18 mouse cellular contexts compared by ENCODE assay signal in genomic region chr1:51125671-51126424, GRCm38 (mm10).
A peak's percentile ranks its signal among the peaks of the same experiment; 100 is the strongest.
DNase-seq lines count a peak whose midpoint lies in the region; ATAC-seq and TF ChIP-seq lines count a peak whose summit lies in the region.
"Had no signal": no experiment of that assay in that cellular context is flagged by ENCODE, and none has a peak within 500 bp of the region (broad histone marks: within the 10 kb centered on the region; RNA-seq: fewer than 3 reads in every experiment).

No protein-coding gene starts in this region.

- no peaks in the 10 kb centered on the region for H3K36me3 ChIP-seq in hindbrain, embryonic 11.5 days (ENCODE audit: control insufficient read depth, insufficient read depth, low read length)
- H3K36me3 ChIP-seq in hindbrain, embryonic 10.5 days: no peaks in the 10 kb centered on the region
- H3K36me3 ChIP-seq in forebrain, embryonic 16.5 days (ENCODE audit: control insufficient read depth, insufficient read depth): no peaks in the 10 kb centered on the region
- no peaks in the 10 kb centered on the region for H3K36me3 ChIP-seq in neural tube, embryonic 13.5 days
- H3K36me3 ChIP-seq: heart, embryonic 12.5 days; limb, embryonic 12.5 days had no signal

- TF ChIP-seq CTCF in layer of hippocampus, adult 2 months (conservative IDR thresholded peaks at IDR 0.05): no peak

- 69% methylated on average over 10 of the region's 10 CpGs for WGBS in hindbrain, embryonic 11.5 days
- 76% methylated on average over 10 of the region's 10 CpGs for WGBS in hindbrain, embryonic 10.5 days
- WGBS in forebrain, embryonic 16.5 days: 17% methylated on average over 10 of the region's 10 CpGs
- WGBS in neural tube, embryonic 13.5 days: 46% methylated on average over 10 of the region's 10 CpGs

- intact Hi-C loops in gastrocnemius, postnatal 36 days (cut with DNase I): no loop called here

- peak; percentile 57 for ATAC-seq in hindbrain, embryonic 11.5 days (ENCODE audit: low FRiP score)
- ATAC-seq in forebrain, embryonic 16.5 days: peak; percentile 85
- ATAC-seq in neural tube, embryonic 13.5 days (ENCODE audit: low read depth): peak; percentile 64; the same call in 1 of the 2 replicates

- H3K9ac ChIP-seq in hindbrain, embryonic 11.5 days (ENCODE audit: low read depth, low read length): no peak overlapping the region
- no peak overlapping the region for H3K9ac ChIP-seq in forebrain, embryonic 16.5 days (replicated peaks; ENCODE audit: low read depth, low read length)
- H3K9ac ChIP-seq in neural tube, embryonic 13.5 days: no peak overlapping the region
- H3K9ac ChIP-seq: heart, embryonic 12.5 days; limb, embryonic 12.5 days had no signal

- H3K9me3 ChIP-seq in hindbrain, embryonic 11.5 days (ENCODE audit: control insufficient read depth, low read length): no peaks in the 10 kb centered on the region
- no peaks in the 10 kb centered on the region for H3K9me3 ChIP-seq in hindbrain, embryonic 10.5 days
- no peaks in the 10 kb centered on the region for H3K9me3 ChIP-seq in forebrain, embryonic 16.5 days (ENCODE audit: control insufficient read depth, low read length)
- H3K9me3 ChIP-seq in neural tube, embryonic 13.5 days: no peaks in the 10 kb centered on the region
- H3K9me3 ChIP-seq: heart, embryonic 12.5 days; limb, embryonic 12.5 days had no signal

- H3K4me2 ChIP-seq in hindbrain, embryonic 11.5 days (replicated peaks; ENCODE audit: low read depth, low read length): no peak overlapping the region
- H3K4me2 ChIP-seq in forebrain, embryonic 16.5 days (ENCODE audit: low read length): peak overlapping the region; percentile 27
- H3K4me2 ChIP-seq in neural tube, embryonic 13.5 days: no peak overlapping the region
- H3K4me2 ChIP-seq: heart, embryonic 12.5 days; limb, embryonic 12.5 days had no signal

- H3K4me1 ChIP-seq in hindbrain, embryonic 11.5 days (replicated peaks; ENCODE audit: control insufficient read depth, insufficient read depth, low read length): no peaks in the 10 kb centered on the region
- H3K4me1 ChIP-seq in hindbrain, embryonic 10.5 days (replicated peaks): no peaks in the 10 kb centered on the region
- peaks cover 8% of the 10 kb centered on the region for H3K4me1 ChIP-seq in forebrain, embryonic 16.5 days (replicated peaks; ENCODE audit: control insufficient read depth, insufficient read depth, low read length)
- H3K4me1 ChIP-seq in neural tube, embryonic 13.5 days (replicated peaks): peaks cover 13% of the 10 kb centered on the region
- H3K4me1 ChIP-seq: heart, embryonic 12.5 days had no signal

- DNase-seq in hindbrain, embryonic 11.5 days (ENCODE audit: low spot score): no peak
- DNase-seq in hindbrain, embryonic 10.5 days (ENCODE audit: low spot score): no peak
- DNase-seq in Muller cell, postnatal 12 days (ENCODE audit: inconsistent ontology term): peak; percentile 96
- no peak for DNase-seq in gastrocnemius, postnatal 36 days
- no peak for DNase-seq in layer of hippocampus, adult 2 months (ENCODE audit: low spot score in 2 of 2)
- DNase-seq: cerebellum, adult 18-20 months; heart, postnatal 4 days; kidney, adult 2 months; kidney, postnatal 4 days; retina, postnatal 1 day; thymus, postnatal 36 days had no signal

- no peak overlapping the region for H3K27ac ChIP-seq in hindbrain, embryonic 11.5 days (ENCODE audit: low read depth, low read length)
- H3K27ac ChIP-seq in hindbrain, embryonic 10.5 days: no peak overlapping the region
- no peak overlapping the region for H3K27ac ChIP-seq in forebrain, embryonic 16.5 days (ENCODE audit: low read length)
- peak overlapping the region; percentile 64 for H3K27ac ChIP-seq in neural tube, embryonic 13.5 days (replicated peaks)
- H3K27ac ChIP-seq in layer of hippocampus, adult 2 months: no peak overlapping the region
- H3K27ac ChIP-seq: limb, embryonic 12.5 days; macrophage; stomach, postnatal 0 days had no signal

- H3K27me3 ChIP-seq in hindbrain, embryonic 11.5 days (ENCODE audit: control insufficient read depth, insufficient read depth, low read length): no peaks in the 10 kb centered on the region
- H3K27me3 ChIP-seq in hindbrain, embryonic 10.5 days (ENCODE audit: insufficient read depth, poor library complexity, severe bottlenecking): no peaks in the 10 kb centered on the region
- no peaks in the 10 kb centered on the region for H3K27me3 ChIP-seq in forebrain, embryonic 16.5 days (replicated peaks; ENCODE audit: control insufficient read depth, insufficient read depth, low read length)
- no peaks in the 10 kb centered on the region for H3K27me3 ChIP-seq in neural tube, embryonic 13.5 days
- H3K27me3 ChIP-seq: heart, embryonic 12.5 days; limb, embryonic 12.5 days had no signal

- H3K4me3 ChIP-seq in hindbrain, embryonic 11.5 days (ENCODE audit: low read depth, low read length): no peak overlapping the region
- H3K4me3 ChIP-seq in hindbrain, embryonic 10.5 days: no peak overlapping the region
- no peak overlapping the region for H3K4me3 ChIP-seq in forebrain, embryonic 16.5 days (replicated peaks; ENCODE audit: low read length)
- no peak overlapping the region for H3K4me3 ChIP-seq in neural tube, embryonic 13.5 days
- no peak overlapping the region for H3K4me3 ChIP-seq in layer of hippocampus, adult 2 months
- H3K4me3 ChIP-seq: erythroblast, embryonic 14.5 days; heart, embryonic 12.5 days; limb, embryonic 12.5 days had no signal
